Mouse (Mus musculus): ENCODE measurements around the gene Txnrd1. TPM values are rescaled to one million over a fixed set of nuclear protein-coding genes. Genes with fewer than 3 reads are reported as not detected.

The Txnrd1 gene
- 151 and 179 TPM in 2 replicates for polyA plus RNA-seq (2011; ENCODE audit: insufficient read length, low read depth, missing spikeins)

DNA sequence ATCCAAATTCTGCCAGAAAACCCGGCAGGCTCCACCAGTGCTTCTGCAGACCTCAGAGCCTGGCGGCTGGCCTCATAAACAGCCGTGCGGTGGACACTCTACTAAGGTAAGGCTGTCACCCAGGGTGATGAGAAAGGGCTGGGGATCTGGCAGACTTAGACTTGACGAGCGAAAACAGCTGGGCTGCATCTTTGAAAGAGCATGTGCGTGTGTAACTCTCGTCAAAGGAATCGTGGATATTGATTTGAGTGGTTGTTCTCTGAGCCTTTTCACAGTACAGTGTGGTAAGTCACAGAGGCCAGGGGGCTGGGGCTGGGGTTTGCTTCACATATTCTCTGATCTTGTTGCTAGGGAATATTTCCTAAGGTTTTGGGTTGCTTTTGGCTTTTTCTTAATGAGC is at the start of gene Txnrd1:
TSS of gene Txnrd1 (plus strand) at position 26 of the 400 bp plus-strand sequence.
- H3K27ac ChIP-seq (ENCODE audit: insufficient read depth, low read length), result no peak within 1 kb of the TSS
- TF ChIP-seq CTCF (IDR thresholded peaks at IDR 0.05; ENCODE audit: borderline replicate concordance, insufficient read depth, low read length), result no peak
- TF ChIP-seq POLR2A (IDR thresholded peaks at IDR 0.05; ENCODE audit: low read depth, low read length), result no peak
- H3K4me1 ChIP-seq (ENCODE audit: control insufficient read depth, insufficient read depth, low read length), result no peaks in the 10 kb centered on the region
- H3K4me3 ChIP-seq (ENCODE audit: insufficient read depth, low read length), result no peak within 1 kb of the TSS

DNA sequence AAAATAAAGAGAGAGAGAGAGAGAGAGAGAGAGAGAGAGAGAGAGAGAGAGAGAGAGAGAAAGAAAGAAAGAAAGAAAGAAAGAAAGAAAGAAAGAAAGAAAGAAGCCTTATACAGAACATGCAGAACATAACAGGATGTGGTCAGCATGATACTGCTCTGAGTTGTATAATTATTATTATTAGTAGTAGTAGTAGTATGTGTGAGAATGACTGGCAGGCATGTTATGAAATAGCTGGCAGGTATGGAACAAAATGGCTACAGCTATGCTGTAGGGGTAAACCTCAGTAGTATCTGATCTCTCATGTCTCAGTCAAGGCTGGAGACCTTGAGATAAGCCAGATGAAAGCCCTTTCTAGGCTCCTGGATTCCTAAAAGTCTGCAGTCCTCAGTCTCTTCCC is 44.6 kb upstream of the Txnrd1 start:
- Histone ChIP-seq H3K27ac (ENCODE audit: insufficient read depth, low read length) (no peak overlapping the region), H3K4me3 (ENCODE audit: insufficient read depth, low read length) (no peak overlapping the region), H3K4me1 (ENCODE audit: control insufficient read depth, insufficient read depth, low read length) (peaks cover 3% of the 10 kb centered on the region; the same call in 1 of the 2 replicates)
- no peak for TF ChIP-seq CTCF (IDR thresholded peaks at IDR 0.05; ENCODE audit: borderline replicate concordance, insufficient read depth, low read length)
- TF ChIP-seq POLR2A (IDR thresholded peaks at IDR 0.05; ENCODE audit: low read depth, low read length), result no peak

DNA sequence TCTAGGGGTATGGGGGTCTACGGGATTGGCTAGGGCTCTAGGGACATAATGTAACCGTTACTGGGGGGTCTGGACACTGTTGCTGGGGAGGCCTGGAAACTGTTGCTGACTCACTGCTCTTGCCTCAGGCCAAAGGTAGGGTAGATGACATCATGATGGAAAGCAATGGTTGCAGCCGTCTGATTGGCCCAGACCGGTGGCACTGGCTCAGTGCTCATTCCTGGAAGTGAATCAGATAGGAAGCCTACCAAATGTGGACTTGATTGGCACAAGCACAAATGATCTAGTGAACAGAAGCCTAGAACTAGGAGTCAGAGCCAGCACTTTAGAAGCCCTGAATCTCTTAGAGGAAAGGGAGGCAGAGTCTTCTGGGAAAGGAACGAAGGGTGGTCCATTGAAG is 43.2 kb upstream of the Txnrd1 start:
- no peak for TF ChIP-seq POLR2A (IDR thresholded peaks at IDR 0.05; ENCODE audit: low read depth, low read length)
- TF ChIP-seq CTCF (IDR thresholded peaks at IDR 0.05; ENCODE audit: borderline replicate concordance, insufficient read depth, low read length), result no peak
- Histone ChIP-seq H3K4me1 (ENCODE audit: control insufficient read depth, insufficient read depth, low read length) (peaks cover 9% of the 10 kb centered on the region), H3K27ac (ENCODE audit: insufficient read depth, low read length) (no peak overlapping the region), H3K4me3 (ENCODE audit: insufficient read depth, low read length) (no peak overlapping the region)

DNA sequence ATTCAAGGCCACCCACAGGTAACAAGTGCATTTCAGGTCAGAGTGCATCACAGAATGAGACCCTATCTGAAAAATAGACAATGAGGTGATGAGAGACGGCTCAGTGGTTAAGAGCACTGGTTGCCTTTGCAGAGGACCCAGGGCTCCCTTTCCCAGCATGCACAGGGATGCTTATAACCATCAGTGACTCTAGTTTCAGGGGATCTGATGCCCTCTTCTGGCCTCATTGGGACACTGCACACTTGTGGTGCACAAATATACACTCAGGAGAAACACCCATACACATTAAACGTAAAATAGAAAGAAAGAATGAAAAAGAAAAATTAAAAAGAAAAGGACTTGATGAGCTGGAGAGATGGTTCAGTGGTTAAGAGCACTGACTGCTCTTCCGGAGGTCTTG is 42.0 kb upstream of the Txnrd1 start:
- H3K4me1 ChIP-seq (ENCODE audit: control insufficient read depth, insufficient read depth, low read length), result peaks cover 13% of the 10 kb centered on the region
- no peak for TF ChIP-seq POLR2A (IDR thresholded peaks at IDR 0.05; ENCODE audit: low read depth, low read length)
- TF ChIP-seq CTCF (IDR thresholded peaks at IDR 0.05; ENCODE audit: borderline replicate concordance, insufficient read depth, low read length), result no peak
- no peak overlapping the region for H3K4me3 ChIP-seq (ENCODE audit: insufficient read depth, low read length)
- no peak overlapping the region for H3K27ac ChIP-seq (ENCODE audit: insufficient read depth, low read length)

DNA sequence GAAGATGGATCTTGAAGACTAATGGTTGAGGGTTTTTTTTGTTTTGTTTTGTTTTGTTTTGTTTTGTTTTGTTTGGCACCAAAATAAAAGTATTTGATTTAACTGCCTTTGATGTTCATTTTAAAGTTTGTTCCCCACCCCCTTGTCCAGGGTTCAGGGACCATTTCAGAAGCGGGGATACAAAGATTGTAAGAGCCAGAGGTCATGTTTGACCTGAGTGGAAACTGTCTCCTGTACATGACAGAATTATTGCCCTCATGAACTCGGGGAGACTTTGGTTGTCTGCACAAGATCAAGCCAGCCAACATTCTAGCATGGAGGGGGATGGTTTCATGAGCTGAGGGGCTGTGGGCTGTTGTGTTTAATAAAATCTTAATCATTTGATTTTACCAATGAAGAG is 41.4 kb upstream of the Txnrd1 start:
- Histone ChIP-seq H3K4me1 (ENCODE audit: control insufficient read depth, insufficient read depth, low read length) (peaks cover 14% of the 10 kb centered on the region), H3K27ac (ENCODE audit: insufficient read depth, low read length) (no peak overlapping the region), H3K4me3 (ENCODE audit: insufficient read depth, low read length) (no peak overlapping the region)
- TF ChIP-seq POLR2A (IDR thresholded peaks at IDR 0.05; ENCODE audit: low read depth, low read length), result no peak
- TF ChIP-seq CTCF (IDR thresholded peaks at IDR 0.05; ENCODE audit: borderline replicate concordance, insufficient read depth, low read length), result no peak

DNA sequence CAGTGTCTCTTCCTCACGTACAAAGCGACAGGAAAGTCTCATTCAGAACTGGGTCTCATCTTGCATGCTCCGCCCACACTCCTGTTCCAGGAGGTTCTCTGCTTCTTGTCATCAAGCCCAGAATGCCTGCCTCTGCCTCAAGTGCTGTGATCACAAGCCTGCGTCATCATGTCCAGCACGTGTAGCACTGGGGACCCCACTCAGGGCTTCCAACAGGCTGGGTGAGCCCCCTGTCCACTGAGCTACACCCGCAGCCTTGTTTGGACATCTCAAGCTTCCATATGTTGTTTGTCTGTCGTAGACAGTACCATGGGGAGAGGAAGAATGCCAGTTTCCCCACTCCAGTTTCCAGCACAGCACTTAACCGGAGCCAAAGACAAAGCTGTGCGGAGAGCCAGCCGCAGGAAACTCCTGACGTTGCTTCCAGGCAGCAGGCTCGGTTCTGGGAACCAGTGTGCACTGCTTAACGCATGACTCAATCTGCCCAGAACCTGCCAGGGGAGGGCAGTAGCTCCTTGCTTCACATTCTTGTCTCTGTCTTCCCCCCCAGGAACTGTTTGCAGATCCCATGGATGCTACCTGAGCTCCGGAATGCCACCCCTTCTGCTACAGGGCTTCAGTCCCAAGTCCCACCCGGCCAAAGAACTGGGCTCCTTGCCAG is 38.5 kb upstream of the Txnrd1 start:
- peaks cover 14% of the 10 kb centered on the region for H3K4me1 ChIP-seq (ENCODE audit: control insufficient read depth, insufficient read depth, low read length)
- H3K4me3 ChIP-seq (ENCODE audit: insufficient read depth, low read length), result no peak overlapping the region
- H3K27ac ChIP-seq (ENCODE audit: insufficient read depth, low read length), result peak overlapping the region; percentile 83
- TF ChIP-seq CTCF (IDR thresholded peaks at IDR 0.05; ENCODE audit: borderline replicate concordance, insufficient read depth, low read length) (peak; percentile 72; the same call in 1 of the 2 replicates), POLR2A (IDR thresholded peaks at IDR 0.05; ENCODE audit: low read depth, low read length) (no peak; the same call in 1 of the 2 replicates)

DNA sequence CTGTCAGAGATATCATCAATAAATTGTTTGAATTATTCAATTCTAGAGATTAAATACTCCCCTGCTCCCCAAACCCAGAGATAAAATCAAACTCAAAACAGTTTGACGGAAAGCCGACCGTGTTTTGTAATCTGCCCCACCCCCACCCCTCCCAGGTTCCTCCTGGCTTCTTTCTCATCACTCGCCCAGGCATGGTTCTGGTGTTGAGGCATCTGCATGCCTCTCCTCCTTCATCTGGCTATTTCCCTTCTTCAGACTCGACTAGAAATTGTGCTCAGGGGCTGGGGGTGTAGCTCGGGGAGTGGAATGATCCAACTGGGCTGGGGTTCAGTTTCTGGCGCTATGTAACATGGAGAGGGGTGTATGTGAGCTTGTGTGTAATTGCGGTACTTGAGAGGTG is 38.0 kb upstream of the Txnrd1 start:
- no peak overlapping the region for H3K4me3 ChIP-seq (ENCODE audit: insufficient read depth, low read length)
- TF ChIP-seq CTCF (IDR thresholded peaks at IDR 0.05; ENCODE audit: borderline replicate concordance, insufficient read depth, low read length), result no peak
- H3K27ac ChIP-seq (ENCODE audit: insufficient read depth, low read length), result peak overlapping the region; percentile 44
- H3K4me1 ChIP-seq (ENCODE audit: control insufficient read depth, insufficient read depth, low read length), result peaks cover 11% of the 10 kb centered on the region

DNA sequence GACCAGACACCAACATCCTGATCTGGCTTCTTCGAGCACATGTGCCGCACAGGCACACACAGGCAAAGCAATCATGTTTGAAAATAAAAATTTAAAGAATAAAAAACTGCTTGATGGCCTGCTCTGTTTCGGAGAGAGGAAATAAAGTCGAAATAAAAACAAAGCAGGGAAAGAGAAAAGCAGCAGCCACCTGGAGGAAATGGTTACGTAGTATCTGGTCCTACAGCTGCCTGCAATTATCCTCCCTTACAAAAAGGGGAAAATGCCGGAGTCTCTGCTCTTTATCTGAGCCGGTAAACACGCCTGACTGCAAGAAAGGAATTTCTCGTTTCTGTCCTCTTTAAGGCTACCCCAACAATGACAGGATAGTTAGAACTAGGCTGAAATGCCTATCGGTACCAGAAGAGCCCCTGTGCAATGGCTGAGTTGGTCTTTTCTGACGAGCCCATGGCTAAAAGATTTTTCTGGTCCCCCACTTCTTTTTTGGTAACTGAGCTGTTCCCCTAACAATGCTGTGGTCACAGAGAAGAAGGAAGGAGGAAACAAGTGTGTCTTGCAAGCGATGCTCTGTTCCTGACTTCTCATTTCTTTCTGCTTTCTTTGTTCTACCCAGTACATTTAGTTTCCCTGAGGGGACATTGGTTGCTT is 37.2 kb upstream of the Txnrd1 start:
- Histone ChIP-seq H3K4me3 (ENCODE audit: insufficient read depth, low read length) (no peak overlapping the region), H3K27ac (ENCODE audit: insufficient read depth, low read length) (no peak overlapping the region)
- TF ChIP-seq CTCF (IDR thresholded peaks at IDR 0.05; ENCODE audit: borderline replicate concordance, insufficient read depth, low read length) (no peak), POLR2A (IDR thresholded peaks at IDR 0.05; ENCODE audit: low read depth, low read length) (no peak)

DNA sequence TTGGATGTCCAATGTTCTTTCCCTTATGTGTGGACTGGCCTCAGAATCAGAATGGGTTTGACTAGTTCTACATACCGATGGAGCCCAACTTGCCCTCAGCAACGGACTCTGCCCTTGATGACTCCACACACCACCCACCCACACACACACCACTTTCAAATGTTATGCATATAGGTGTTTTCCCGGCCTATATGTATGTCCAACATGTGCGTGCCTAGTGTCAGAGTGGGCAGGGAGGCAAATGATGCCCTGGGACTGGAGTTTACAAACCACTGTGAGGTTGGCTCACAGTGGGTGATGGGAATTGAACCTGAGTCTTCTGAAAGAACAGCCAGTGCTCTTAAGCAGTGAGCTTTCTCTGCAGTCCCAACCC is 36.6 kb upstream of the Txnrd1 start:
- TF ChIP-seq CTCF (IDR thresholded peaks at IDR 0.05; ENCODE audit: borderline replicate concordance, insufficient read depth, low read length), result no peak
- no peak for TF ChIP-seq POLR2A (IDR thresholded peaks at IDR 0.05; ENCODE audit: low read depth, low read length)
- Histone ChIP-seq H3K27ac (ENCODE audit: insufficient read depth, low read length) (no peak overlapping the region), H3K4me3 (ENCODE audit: insufficient read depth, low read length) (no peak overlapping the region), H3K4me1 (ENCODE audit: control insufficient read depth, insufficient read depth, low read length) (peaks cover 11% of the 10 kb centered on the region; the same call in 1 of the 2 replicates)

More for the DNA sequence above, 37.2 kb upstream of the Txnrd1 start:
- peaks cover 11% of the 10 kb centered on the region; the same call in 1 of the 2 replicates for H3K4me1 ChIP-seq (ENCODE audit: control insufficient read depth, insufficient read depth, low read length)

DNA sequence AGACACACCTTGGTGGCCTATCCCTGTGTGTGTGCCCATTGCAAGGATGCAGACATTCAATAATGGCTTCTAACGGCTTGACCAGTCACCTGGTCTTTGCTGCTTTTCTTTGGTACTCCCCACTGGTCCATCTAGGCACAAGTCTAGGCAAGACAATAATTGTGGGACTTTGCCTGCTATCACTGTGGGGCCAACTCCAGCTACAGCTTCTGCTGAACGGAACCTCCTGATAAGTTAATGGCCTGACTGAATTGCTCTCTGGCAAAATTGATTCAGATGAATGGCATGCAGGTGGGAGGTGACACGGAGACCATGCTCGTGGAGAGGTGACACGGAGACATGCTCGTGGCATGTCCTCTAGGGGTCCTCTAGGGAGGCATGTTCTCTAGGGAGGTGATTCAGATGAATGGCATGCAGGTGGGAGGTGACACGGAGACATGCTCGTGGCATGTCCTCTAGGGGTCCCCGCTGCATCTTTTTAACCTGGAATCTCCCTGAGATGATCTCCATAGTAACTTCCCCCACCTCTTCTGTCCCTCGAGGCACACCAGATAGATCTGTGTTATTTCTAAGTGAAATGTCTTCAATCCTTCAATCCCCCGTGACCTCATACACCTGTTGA is 35.3 kb upstream of the Txnrd1 start:
- Histone ChIP-seq H3K27ac (ENCODE audit: insufficient read depth, low read length) (no peak overlapping the region), H3K4me1 (ENCODE audit: control insufficient read depth, insufficient read depth, low read length) (peaks cover 11% of the 10 kb centered on the region; the same call in 1 of the 2 replicates), H3K4me3 (ENCODE audit: insufficient read depth, low read length) (no peak overlapping the region)
- TF ChIP-seq POLR2A (IDR thresholded peaks at IDR 0.05; ENCODE audit: low read depth, low read length), result no peak
- TF ChIP-seq CTCF (IDR thresholded peaks at IDR 0.05; ENCODE audit: borderline replicate concordance, insufficient read depth, low read length), result no peak

Data from embryonic fibroblast, embryonic 13.5 days (primary cell).